Mouse (Mus musculus) neural tube, embryonic 14.5 days (tissue): ENCODE measurements around the gene Csrnp1. TPM values are rescaled to one million over a fixed set of nuclear protein-coding genes. Genes with fewer than 3 reads are reported as not detected.

Experiments used
- ATAC-seq: fragments of 200-750 bp; cut with Nextera tagmentation; 2 replicates; pipeline ENCODE4 v1.8.0; 2017; ENCODE audit warnings: low read depth, mild to moderate bottlenecking, moderate TSS enrichment, moderate library complexity
- H3K27ac ChIP-seq: fragments of 300-500 bp; sonication (generic); 2 replicates; pipeline ENCODE4 v1.5.1; 2014; ENCODE audit warnings: low read depth, mild to moderate bottlenecking, control low read depth, low read length, moderate library complexity, mixed read lengths
- H3K27me3 ChIP-seq: fragments of 300-500 bp; sonication (generic); 2 replicates; pipeline ENCODE4 v1.6.1; 2014; ENCODE audit warnings: low read length; ENCODE audit not compliant: control insufficient read depth, insufficient read depth
- H3K36me3 ChIP-seq: fragments of 300-500 bp; sonication (generic); 2 replicates; pipeline ENCODE4 v1.6.1; 2014; ENCODE audit warnings: low read length, mixed read lengths; ENCODE audit not compliant: control insufficient read depth, insufficient read depth
- H3K4me1 ChIP-seq: fragments of 300-500 bp; sonication (generic); 2 replicates; pipeline ENCODE4 v1.6.1; 2014; ENCODE audit warnings: low read length; ENCODE audit not compliant: control insufficient read depth, insufficient read depth
- H3K4me2 ChIP-seq: fragments of 300-500 bp; sonication (generic); 2 replicates; pipeline ENCODE4 v1.6.1; 2014; ENCODE audit warnings: mild to moderate bottlenecking, low read depth, low read length, control low read depth
- H3K4me3 ChIP-seq: fragments of 300-500 bp; sonication (generic); 2 replicates; pipeline ENCODE4 v1.5.1; 2014; ENCODE audit warnings: low read depth, low read length, control low read depth, mixed read lengths
- H3K9ac ChIP-seq: fragments of 300-500 bp; sonication (generic); replicated peaks from 2 replicates; pipeline ENCODE4 v1.6.1; 2014; ENCODE audit warnings: low read depth, mild to moderate bottlenecking, control low read depth, low read length, mixed read lengths
- H3K9me3 ChIP-seq: fragments of 300-500 bp; sonication (generic); 2 replicates; pipeline ENCODE4 v1.6.1; 2016; ENCODE audit warnings: low read length; ENCODE audit not compliant: control insufficient read depth
- WGBS: fragments of 180-500 bp; shearing (Covaris S2); extraction: QIAGEN DNeasy Blood & Tissue Kit; methylation state at CpG from one replicate; pipeline ENCODE4 v1.1.7; 2014; 5-methylcytosine and 5-hydroxymethylcytosine counted together
- polyA plus RNA-seq: library from polyadenylated mRNA; unstranded; fragments of >200 nt; fragmentation: Nextera tagmentation; extraction: Ambion mirVana; gene quantifications from 2 replicates; pipeline ENCODE4 v1.2.1, GENCODE M21; 2014

Csrnp1 gene
- 0.20 and 0.75 TPM in 2 replicates for polyA plus RNA-seq

- H3K4me2 ChIP-seq: peak within 1 kb of the TSS; percentile 89
- 7% methylated on average over 14 of the region's 14 CpGs for WGBS
- H3K4me3 ChIP-seq: peak within 1 kb of the TSS; percentile 50
- H3K9me3 ChIP-seq: no peaks in the 10 kb centered on the region
- H3K9ac ChIP-seq: peak within 1 kb of the TSS; percentile 54
- no peaks in the 10 kb centered on the region for H3K36me3 ChIP-seq
- H3K27ac ChIP-seq: no peak within 1 kb of the TSS
- peaks cover 24% of the 10 kb centered on the region for H3K4me1 ChIP-seq
- ATAC-seq: no peak
- H3K27me3 ChIP-seq: peaks cover 9% of the 10 kb centered on the region
Observed at GRCm38 (mm10) chr9:119984536-119985011, at the start of gene Csrnp1. Gene Csrnp1, minus strand, starts transcription at chr9:119984658.

GRCm38 (mm10) chr9:120032710-120033109, 48.3 kb upstream of the Csrnp1 start:
- Histone ChIP-seq H3K27me3 (no peaks in the 10 kb centered on the region), H3K9ac (no peak overlapping the region), H3K4me2 (no peak overlapping the region), H3K9me3 (no peaks in the 10 kb centered on the region), H3K4me3 (no peak overlapping the region), H3K36me3 (no peaks in the 10 kb centered on the region), H3K4me1 (no peaks in the 10 kb centered on the region), H3K27ac (no peak overlapping the region)
- WGBS: 93% methylated on average over 6 of the region's 6 CpGs
- no peak for ATAC-seq

- Histone ChIP-seq H3K4me2 (no peak overlapping the region), H3K4me3 (no peak overlapping the region), H3K4me1 (no peaks in the 10 kb centered on the region), H3K9ac (no peak overlapping the region), H3K9me3 (no peaks in the 10 kb centered on the region), H3K27me3 (no peaks in the 10 kb centered on the region), H3K27ac (no peak overlapping the region), H3K36me3 (no peaks in the 10 kb centered on the region)
- 88% methylated on average over 10 of the region's 10 CpGs for WGBS
- ATAC-seq: no peak
Observed at GRCm38 (mm10) chr9:120030421-120030820, 46.0 kb upstream of the Csrnp1 start.

- Histone ChIP-seq H3K9ac (no peak overlapping the region), H3K4me3 (no peak overlapping the region), H3K9me3 (no peaks in the 10 kb centered on the region), H3K36me3 (no peaks in the 10 kb centered on the region), H3K27ac (no peak overlapping the region), H3K27me3 (no peaks in the 10 kb centered on the region), H3K4me1 (no peaks in the 10 kb centered on the region), H3K4me2 (no peak overlapping the region)
- no peak for ATAC-seq
- 92% methylated on average over 6 of the region's 6 CpGs for WGBS
Observed at GRCm38 (mm10) chr9:120029880-120030279, 45.4 kb upstream of the Csrnp1 start.

GRCm38 (mm10) chr9:120027401-120028151, 43.1 kb upstream of the Csrnp1 start:
- 33% methylated on average over 11 of the region's 14 CpGs for WGBS
- H3K9ac ChIP-seq: peak overlapping the region; percentile 28; the same call in 1 of the 2 replicates

GRCm38 (mm10) chr9:120024625-120025024, 40.2 kb upstream of the Csrnp1 start:
- no peaks in the 10 kb centered on the region for H3K36me3 ChIP-seq
- no peaks in the 10 kb centered on the region for H3K27me3 ChIP-seq
- 84% methylated on average over 5 of the region's 5 CpGs for WGBS
- no peaks in the 10 kb centered on the region for H3K9me3 ChIP-seq
- H3K27ac ChIP-seq: no peak overlapping the region
- H3K9ac ChIP-seq: no peak overlapping the region
- no peaks in the 10 kb centered on the region for H3K4me1 ChIP-seq
- ATAC-seq: no peak
- H3K4me3 ChIP-seq: no peak overlapping the region
- H3K4me2 ChIP-seq: no peak overlapping the region

More at GRCm38 (mm10) chr9:120027401-120028151, 43.1 kb upstream of the Csrnp1 start:
- Histone ChIP-seq H3K9me3 (no peaks in the 10 kb centered on the region), H3K4me1 (no peaks in the 10 kb centered on the region), H3K4me2 (no peak overlapping the region), H3K27ac (no peak overlapping the region), H3K27me3 (no peaks in the 10 kb centered on the region), H3K4me3 (no peak overlapping the region), H3K36me3 (no peaks in the 10 kb centered on the region)
- peak; percentile 70 for ATAC-seq

- no peaks in the 10 kb centered on the region for H3K9me3 ChIP-seq
- no peak overlapping the region for H3K27ac ChIP-seq
- no peak overlapping the region for H3K4me3 ChIP-seq
- WGBS: 82% methylated on average over 10 of the region's 10 CpGs
- H3K27me3 ChIP-seq: no peaks in the 10 kb centered on the region
- H3K4me2 ChIP-seq: no peak overlapping the region
- ATAC-seq: no peak
- H3K4me1 ChIP-seq: no peaks in the 10 kb centered on the region
- no peaks in the 10 kb centered on the region for H3K36me3 ChIP-seq
- no peak overlapping the region for H3K9ac ChIP-seq
Observed at GRCm38 (mm10) chr9:120024171-120024570, 39.7 kb upstream of the Csrnp1 start.

GRCm38 (mm10) chr9:120023086-120023811, 38.8 kb upstream of the Csrnp1 start, which contains the start of gene Xirp1:
Gene Xirp1, minus strand, starts transcription at chr9:120023598.
- no peaks in the 10 kb centered on the region for H3K27me3 ChIP-seq
- no peaks in the 10 kb centered on the region for H3K36me3 ChIP-seq
- no peak for ATAC-seq
- H3K4me1 ChIP-seq: no peaks in the 10 kb centered on the region
- no peak within 1 kb of the TSS for H3K4me2 ChIP-seq
- H3K4me3 ChIP-seq: no peak within 1 kb of the TSS
- 88% methylated on average over 18 of the region's 18 CpGs for WGBS
- H3K27ac ChIP-seq: no peak within 1 kb of the TSS
- no peak within 1 kb of the TSS for H3K9ac ChIP-seq
- H3K9me3 ChIP-seq: no peaks in the 10 kb centered on the region

GRCm38 (mm10) chr9:120021164-120021563, 36.7 kb upstream of the Csrnp1 start:
- Histone ChIP-seq H3K9me3 (no peaks in the 10 kb centered on the region), H3K4me2 (no peak overlapping the region), H3K27ac (no peak overlapping the region), H3K27me3 (no peaks in the 10 kb centered on the region), H3K4me1 (no peaks in the 10 kb centered on the region), H3K9ac (no peak overlapping the region), H3K4me3 (no peak overlapping the region), H3K36me3 (no peaks in the 10 kb centered on the region)
- WGBS: 75% methylated on average over 5 of the region's 5 CpGs
- no peak for ATAC-seq
